Mouse (Mus musculus) hindbrain, postnatal 0 days (tissue): ENCODE measurements around the gene Bend4. TPM values are rescaled to one million over a fixed set of nuclear protein-coding genes. Genes with fewer than 3 reads are reported as not detected.

ENCODE experiments used
- ATAC-seq: fragments of 200-750 bp; cut with Nextera tagmentation; 2 replicates; pipeline ENCODE4 v1.8.0; 2017; ENCODE audit warnings: mild to moderate bottlenecking, moderate TSS enrichment, moderate library complexity
- DNase-seq: peaks from one replicate; pipeline ENCODE4 v3.0.0-alpha.2; 2015; ENCODE audit warnings: low spot score
- H3K27ac ChIP-seq: fragments of 300-500 bp; sonication (generic); 2 replicates; pipeline ENCODE4 v1.5.1; 2014; ENCODE audit warnings: mild to moderate bottlenecking
- H3K27me3 ChIP-seq: fragments of 300-500 bp; sonication (generic); 2 replicates; pipeline ENCODE4 v1.6.1; 2014; ENCODE audit warnings: low read length, mixed read lengths; ENCODE audit not compliant: insufficient read depth
- H3K36me3 ChIP-seq: fragments of 300-500 bp; sonication (generic); 2 replicates; pipeline ENCODE4 v1.6.1; 2014; ENCODE audit warnings: low read length, mixed read lengths; ENCODE audit not compliant: insufficient read depth
- H3K4me1 ChIP-seq: fragments of 300-500 bp; sonication (generic); 2 replicates; pipeline ENCODE4 v1.6.1; 2014; ENCODE audit warnings: antibody characterized with exemption, low read length, mixed read lengths; ENCODE audit not compliant: insufficient read depth
- H3K4me2 ChIP-seq: fragments of 300-500 bp; sonication (generic); 2 replicates; pipeline ENCODE4 v1.6.1; 2014; ENCODE audit warnings: low read depth, mild to moderate bottlenecking, low read length, moderate library complexity, mixed read lengths
- H3K4me3 ChIP-seq: fragments of 300-500 bp; sonication (generic); 2 replicates; pipeline ENCODE4 v1.5.1; 2014; ENCODE audit warnings: low read length
- H3K9ac ChIP-seq: fragments of 300-500 bp; sonication (generic); replicated peaks from 2 replicates; pipeline ENCODE4 v1.6.1; 2014; ENCODE audit warnings: mild to moderate bottlenecking, low read length, moderate library complexity, mixed read lengths
- H3K9me3 ChIP-seq: fragments of 300-500 bp; sonication (generic); 2 replicates; pipeline ENCODE4 v1.6.1; 2016; ENCODE audit warnings: low read length, mixed read lengths
- CTCF ChIP-seq: IDR thresholded peaks from 2 replicates; pipeline ENCODE4 v1.5.1; 2016; ENCODE audit warnings: antibody characterized with exemption, control low read depth, low read depth
- WGBS: fragments of 180-500 bp; shearing (Covaris S2); extraction: QIAGEN DNeasy Blood & Tissue Kit; methylation state at CpG from one replicate; pipeline ENCODE4 v1.1.7; 2014; 5-methylcytosine and 5-hydroxymethylcytosine counted together
- polyA plus RNA-seq: library from polyadenylated mRNA; unstranded; fragments of >200 nt; fragmentation: Nextera tagmentation; extraction: Ambion mirVana; gene quantifications from 2 replicates; pipeline ENCODE4 v1.2.1, GENCODE M21; 2015
- total RNA-seq: library from RNA; depleted of rRNA; stranded (reverse); fragments of >200 nt; gene quantifications from 2 replicates; pipeline ENCODE4 v1.2.3, GENCODE M21; 2014

Bend4 gene
- total and polyA plus RNA-seq, 2 experiments from 2014 or later, result 8.5 to 12.8 TPM

GRCm38 (mm10) chr5:67456841-67457240 lies 28.7 kb upstream of the Bend4 start:
- WGBS, result 88% methylated on average over 4 of the region's 4 CpGs
- DNase-seq (no peak), ATAC-seq (no peak)
- H3K4me3 ChIP-seq, result no peak overlapping the region
- H3K9me3 ChIP-seq, result no peaks in the 10 kb centered on the region
- TF ChIP-seq CTCF, result no peak
- no peak overlapping the region for H3K27ac ChIP-seq
- no peaks in the 10 kb centered on the region for H3K27me3 ChIP-seq
- no peaks in the 10 kb centered on the region for H3K36me3 ChIP-seq
- H3K4me1 ChIP-seq, result no peaks in the 10 kb centered on the region
- H3K9ac ChIP-seq, result no peak overlapping the region
- H3K4me2 ChIP-seq, result no peak overlapping the region

GRCm38 (mm10) chr5:67454282-67454681 lies 26.2 kb upstream of the Bend4 start:
- no peak for TF ChIP-seq CTCF
- no peak overlapping the region for H3K4me3 ChIP-seq
- H3K27me3 ChIP-seq, result no peaks in the 10 kb centered on the region
- H3K4me2 ChIP-seq, result no peak overlapping the region
- DNase-seq, result no peak
- 97% methylated on average over 1 of the region's 1 CpGs for WGBS
- no peak overlapping the region for H3K9ac ChIP-seq
- H3K36me3 ChIP-seq, result no peaks in the 10 kb centered on the region
- H3K9me3 ChIP-seq, result no peaks in the 10 kb centered on the region
- no peak overlapping the region for H3K27ac ChIP-seq
- no peaks in the 10 kb centered on the region for H3K4me1 ChIP-seq
- ATAC-seq, result no peak

GRCm38 (mm10) chr5:67449957-67450630 lies 22.0 kb upstream of the Bend4 start:
- no peak overlapping the region for H3K4me3 ChIP-seq
- H3K9ac ChIP-seq, result no peak overlapping the region
- TF ChIP-seq CTCF, result no peak
- H3K36me3 ChIP-seq, result no peaks in the 10 kb centered on the region
- H3K4me2 ChIP-seq, result no peak overlapping the region
- no peaks in the 10 kb centered on the region for H3K4me1 ChIP-seq
- 88% methylated on average over 21 of the region's 21 CpGs for WGBS
- H3K27ac ChIP-seq, result no peak overlapping the region
- H3K27me3 ChIP-seq, result no peaks in the 10 kb centered on the region
- ATAC-seq (no peak), DNase-seq (no peak)
- H3K9me3 ChIP-seq, result no peaks in the 10 kb centered on the region

GRCm38 (mm10) chr5:67446526-67446925 lies 18.4 kb upstream of the Bend4 start:
- Histone ChIP-seq H3K9ac (no peak overlapping the region), H3K4me1 (0 out of 2 replicates have a peak, but pooled peaks cover 4% of the 10 kb centered on the region), H3K4me3 (no peak overlapping the region), H3K9me3 (no peaks in the 10 kb centered on the region), H3K27ac (no peak overlapping the region), H3K4me2 (no peak overlapping the region), H3K36me3 (no peaks in the 10 kb centered on the region), H3K27me3 (no peaks in the 10 kb centered on the region)
- 83% methylated on average over 2 of the region's 2 CpGs for WGBS
- no peak for DNase-seq
- TF ChIP-seq CTCF, result no peak
- no peak for ATAC-seq

- peak; percentile 9 for DNase-seq
- H3K27ac ChIP-seq, result no peak overlapping the region
- WGBS, result 19% methylated on average over 17 of the region's 17 CpGs
Observed at GRCm38 (mm10) chr5:67444217-67445050, 16.3 kb upstream of the Bend4 start.

GRCm38 (mm10) chr5:67442813-67443450 lies 14.8 kb upstream of the Bend4 start:
- no peak overlapping the region for H3K9ac ChIP-seq
- WGBS, result 57% methylated on average over 6 of the region's 6 CpGs
- 0 out of 2 replicates have a peak, but pooled peaks have one; percentile 45 for ATAC-seq

More at GRCm38 (mm10) chr5:67444217-67445050, 16.3 kb upstream of the Bend4 start:
- peak; percentile 62; the same call in 1 of the 2 replicates for ATAC-seq
- no peak for TF ChIP-seq CTCF
- H3K9ac ChIP-seq, result no peak overlapping the region
- 0 out of 2 replicates have a peak, but pooled peaks cover 4% of the 10 kb centered on the region for H3K4me1 ChIP-seq
- no peaks in the 10 kb centered on the region for H3K36me3 ChIP-seq
- H3K4me2 ChIP-seq, result peak overlapping the region; percentile 35; the same call in 1 of the 2 replicates
- H3K9me3 ChIP-seq, result no peaks in the 10 kb centered on the region
- H3K4me3 ChIP-seq, result no peak overlapping the region
- H3K27me3 ChIP-seq, result no peaks in the 10 kb centered on the region

More at GRCm38 (mm10) chr5:67442813-67443450, 14.8 kb upstream of the Bend4 start:
- no peaks in the 10 kb centered on the region for H3K36me3 ChIP-seq
- no peak for TF ChIP-seq CTCF
- no peaks in the 10 kb centered on the region for H3K9me3 ChIP-seq
- no peak for DNase-seq
- H3K4me3 ChIP-seq, result no peak overlapping the region
- H3K27me3 ChIP-seq, result no peaks in the 10 kb centered on the region
- no peak overlapping the region for H3K27ac ChIP-seq
- no peak overlapping the region for H3K4me2 ChIP-seq
- H3K4me1 ChIP-seq, result 0 out of 2 replicates have a peak, but pooled peaks cover 4% of the 10 kb centered on the region
